Mouse (Mus musculus): ENCODE measurements around the gene Vmac.

DNA sequence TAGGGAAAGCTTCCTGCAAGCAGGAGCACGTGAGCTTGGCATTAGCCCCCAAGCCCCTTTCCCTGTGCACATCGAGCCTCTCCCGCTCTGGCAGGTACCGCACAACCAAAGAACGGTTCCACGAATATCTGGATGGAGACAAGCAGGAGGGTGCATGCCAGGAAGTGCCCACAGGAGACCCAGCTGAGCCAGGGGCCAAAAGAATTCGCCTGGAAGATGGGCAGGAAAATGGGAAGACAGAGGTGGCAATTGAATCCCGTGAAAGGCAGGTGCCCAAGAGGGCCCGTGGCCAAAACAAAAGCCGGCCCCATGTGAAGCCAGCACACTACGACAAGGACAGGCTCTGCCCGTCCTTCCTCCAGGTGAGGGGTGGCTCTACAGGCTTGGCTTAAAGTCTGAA, 47.6 kb upstream of the Vmac start:
- TF ChIP-seq CTCF (IDR thresholded peaks at IDR 0.05) (no peak), POLR2A (IDR thresholded peaks at IDR 0.05; ENCODE audit: insufficient read depth, low read depth, low read length) (no peak), EP300 (IDR thresholded peaks at IDR 0.05; ENCODE audit: insufficient read depth, low read depth, low read length) (no peak)

All from heart, adult 2 months (tissue).